Mouse (Mus musculus) heart, embryonic 11.5 days (tissue): ENCODE data around the gene Nwd1. TPM values are rescaled to one million over a fixed set of nuclear protein-coding genes. Genes with fewer than 3 reads are reported as not detected.

ENCODE experiments used
- ATAC-seq: fragments of 200-750 bp; cut with Nextera tagmentation; replicated peaks from 2 replicates; pipeline ENCODE4 v1.8.0; 2017; ENCODE audit warnings: moderate library complexity; ENCODE audit not compliant: insufficient number of reproducible peaks, low FRiP score, low TSS enrichment
- H3K27ac ChIP-seq: fragments of 300-500 bp; sonication (generic); 2 replicates; pipeline ENCODE4 v1.5.1; 2014; ENCODE audit warnings: mild to moderate bottlenecking, low read depth, low read length
- H3K27me3 ChIP-seq: fragments of 300-500 bp; sonication (generic); 2 replicates; pipeline ENCODE4 v1.6.1; 2014; ENCODE audit warnings: mild to moderate bottlenecking, low read length, mixed read lengths; ENCODE audit not compliant: control insufficient read depth, insufficient read depth
- H3K36me3 ChIP-seq: fragments of 300-500 bp; sonication (generic); 2 replicates; pipeline ENCODE4 v1.6.1; 2014; ENCODE audit warnings: mild to moderate bottlenecking, low read length, moderate library complexity, mixed read lengths; ENCODE audit not compliant: control insufficient read depth, insufficient read depth
- H3K4me1 ChIP-seq: fragments of 300-500 bp; sonication (generic); 2 replicates; pipeline ENCODE4 v1.6.1; 2014; ENCODE audit warnings: low read length; ENCODE audit not compliant: control insufficient read depth, insufficient read depth
- H3K4me2 ChIP-seq: fragments of 300-500 bp; sonication (generic); 2 replicates; pipeline ENCODE4 v1.6.1; 2014; ENCODE audit warnings: mild to moderate bottlenecking, moderate library complexity
- H3K4me3 ChIP-seq: fragments of 300-500 bp; sonication (generic); 2 replicates; pipeline ENCODE4 v1.5.1; 2014; ENCODE audit warnings: low read depth, low read length
- H3K9ac ChIP-seq: fragments of 300-500 bp; sonication (generic); 2 replicates; pipeline ENCODE4 v1.6.1; 2014; ENCODE audit warnings: mild to moderate bottlenecking, low read depth, low read length, moderate library complexity
- H3K9me3 ChIP-seq: fragments of 300-500 bp; sonication (generic); replicated peaks from 2 replicates; pipeline ENCODE4 v1.6.1; 2016; ENCODE audit warnings: low read length; ENCODE audit not compliant: control insufficient read depth
- WGBS: fragments of 180-500 bp; shearing (Covaris S2); extraction: QIAGEN DNeasy Blood & Tissue Kit; methylation state at CpG from one replicate; pipeline ENCODE4 v1.1.7; 2014; ENCODE audit not compliant: insufficient replicate concordance; 5-methylcytosine and 5-hydroxymethylcytosine counted together
- polyA plus RNA-seq: library from polyadenylated mRNA; unstranded; fragments of >200 nt; fragmentation: Nextera tagmentation; extraction: Ambion mirVana; gene quantifications from 2 replicates; pipeline ENCODE4 v1.2.1, GENCODE M21; 2014

Nwd1 gene
- polyA plus RNA-seq, 1 experiment from 2014 or later: 0.07 TPM

DNA sequence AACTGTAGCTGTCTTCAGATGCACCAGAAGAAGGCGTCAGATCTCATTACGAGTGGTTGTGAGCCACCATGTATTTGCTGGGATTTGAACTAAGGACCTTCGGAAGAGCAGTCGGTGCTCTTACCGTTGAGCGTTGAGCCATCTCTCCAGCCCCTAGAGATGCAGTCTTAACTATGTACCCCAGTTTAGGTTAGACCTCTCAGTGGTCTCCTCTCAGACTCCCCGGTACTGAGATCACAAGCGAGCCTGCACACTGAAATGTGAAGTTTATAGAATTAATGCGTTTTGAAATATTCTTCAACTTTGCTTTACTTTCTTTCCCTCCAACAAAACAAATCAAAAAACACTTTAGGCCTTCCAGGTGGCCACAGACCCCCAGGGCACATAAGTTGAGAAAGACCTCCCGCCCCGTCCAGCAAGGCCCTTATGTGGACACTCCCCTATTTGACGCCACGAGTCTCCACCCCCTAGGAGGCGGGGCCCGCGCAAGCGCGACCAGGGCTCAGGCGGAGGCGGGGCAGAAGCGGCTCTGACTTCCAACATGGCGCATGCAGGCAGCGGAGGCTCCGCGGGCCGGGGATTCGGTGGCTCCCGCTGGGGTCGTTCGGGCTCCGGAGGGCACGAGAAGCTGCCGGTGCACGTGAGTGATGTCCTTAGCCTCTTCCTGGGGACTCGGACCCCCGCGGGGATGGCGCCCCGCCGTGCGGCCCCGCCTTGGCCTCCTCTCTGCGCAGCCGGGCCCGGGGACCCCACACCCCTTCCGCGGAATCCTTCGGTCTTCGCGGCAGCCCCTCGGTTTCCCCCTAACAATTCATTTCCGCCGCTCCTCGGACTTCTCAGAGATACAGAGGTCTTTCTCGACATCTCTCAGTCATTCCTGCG, 76.5 kb downstream of the Nwd1 start, which contains the start of gene Sin3b:
Sin3b (plus strand) TSS at position 517 of the 882 bp plus-strand sequence.
- WGBS: 13% methylated on average over 56 of the region's 56 CpGs

GRCm38 (mm10) chr8:72723651-72724001, 77.1 kb downstream of the Nwd1 start:
- H3K36me3 ChIP-seq: peaks cover 23% of the 10 kb centered on the region
- H3K27me3 ChIP-seq: no peaks in the 10 kb centered on the region
- H3K4me2 ChIP-seq: peak overlapping the region; percentile 96
- peak overlapping the region; percentile 97 for H3K4me3 ChIP-seq
- WGBS: under 1% methylated on average over 30 of the region's 30 CpGs
- H3K4me1 ChIP-seq: peaks cover 5% of the 10 kb centered on the region; the same call in 1 of the 2 replicates
- no peaks in the 10 kb centered on the region for H3K9me3 ChIP-seq
- H3K27ac ChIP-seq: no peak overlapping the region
- H3K9ac ChIP-seq: peak overlapping the region; percentile 98
- ATAC-seq: no peak

More for the DNA sequence above, 76.5 kb downstream of the Nwd1 start, which contains the start of gene Sin3b:
- Histone ChIP-seq H3K27ac (no peak within 1 kb of the TSS), H3K9me3 (no peaks in the 10 kb centered on the region), H3K4me2 (peak within 1 kb of the TSS; percentile 96), H3K36me3 (peaks cover 20% of the 10 kb centered on the region), H3K4me1 (peaks cover 5% of the 10 kb centered on the region; the same call in 1 of the 2 replicates), H3K27me3 (no peaks in the 10 kb centered on the region), H3K9ac (peak within 1 kb of the TSS; percentile 98), H3K4me3 (peak within 1 kb of the TSS; percentile 97)
- peak; percentile 96 for ATAC-seq

DNA sequence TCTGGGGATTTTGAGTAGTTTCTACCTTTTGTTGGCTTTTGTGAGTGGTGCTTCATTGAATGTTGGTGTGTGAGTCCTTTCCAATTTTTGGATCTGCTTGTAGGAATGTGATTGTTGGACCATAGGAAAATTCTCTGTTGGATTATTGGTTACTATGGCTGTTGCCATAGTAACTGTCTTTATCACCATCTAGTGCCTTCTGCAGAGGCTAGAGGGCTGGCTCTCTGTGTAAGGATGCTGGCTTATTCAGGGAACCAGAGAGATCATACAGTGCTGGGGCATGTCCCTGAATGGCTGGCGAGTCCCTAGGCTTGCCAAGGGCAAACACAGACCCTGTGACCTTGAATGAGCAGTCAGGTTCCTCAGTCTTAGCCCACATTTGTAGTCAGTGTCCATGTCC, 82.1 kb downstream of the Nwd1 start:
- Histone ChIP-seq H3K27ac (no peak overlapping the region), H3K9me3 (no peaks in the 10 kb centered on the region), H3K4me2 (no peak overlapping the region), H3K4me1 (peaks cover 5% of the 10 kb centered on the region; the same call in 1 of the 2 replicates), H3K36me3 (peaks cover 62% of the 10 kb centered on the region), H3K9ac (no peak overlapping the region), H3K4me3 (no peak overlapping the region), H3K27me3 (no peaks in the 10 kb centered on the region)
- ATAC-seq: no peak
- WGBS: 90% methylated on average over 1 of the region's 1 CpGs

GRCm38 (mm10) chr8:72735001-72735400, 88.5 kb downstream of the Nwd1 start:
- no peaks in the 10 kb centered on the region for H3K27me3 ChIP-seq
- no peaks in the 10 kb centered on the region for H3K4me1 ChIP-seq
- no peak overlapping the region for H3K4me3 ChIP-seq
- no peak overlapping the region for H3K9ac ChIP-seq
- H3K9me3 ChIP-seq: no peaks in the 10 kb centered on the region
- peak; percentile 16; the same call in 1 of the 2 replicates for ATAC-seq
- H3K4me2 ChIP-seq: no peak overlapping the region
- H3K36me3 ChIP-seq: peaks cover 54% of the 10 kb centered on the region
- WGBS: 69% methylated on average over 5 of the region's 5 CpGs
- H3K27ac ChIP-seq: 0 out of 2 replicates have a peak overlapping the region, but pooled peaks have one; percentile 22

DNA sequence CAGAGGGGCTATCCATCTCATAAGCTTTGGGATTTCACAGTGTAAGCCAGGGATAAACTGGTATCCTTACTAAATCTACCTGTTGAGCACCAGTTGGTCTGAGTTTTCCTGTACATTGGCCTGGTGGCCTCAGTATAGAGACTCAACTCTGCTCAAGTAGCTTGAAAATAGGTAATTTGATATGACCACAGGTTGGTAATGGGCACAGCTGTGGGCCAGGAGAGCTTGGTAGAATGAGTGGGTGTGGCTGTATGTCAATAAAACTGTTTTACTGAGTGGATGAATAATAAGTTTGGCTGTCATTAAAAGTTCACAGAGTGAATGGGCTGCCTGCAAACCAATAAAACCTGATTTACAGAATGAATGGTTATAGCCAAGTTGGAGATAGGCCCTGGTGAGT, 90.4 kb downstream of the Nwd1 start:
- H3K4me3 ChIP-seq: no peak overlapping the region
- no peak overlapping the region for H3K4me2 ChIP-seq
- ATAC-seq: no peak
- H3K27ac ChIP-seq: no peak overlapping the region
- peaks cover 40% of the 10 kb centered on the region for H3K36me3 ChIP-seq
- H3K27me3 ChIP-seq: no peaks in the 10 kb centered on the region
- no peak overlapping the region for H3K9ac ChIP-seq
- H3K9me3 ChIP-seq: no peaks in the 10 kb centered on the region
- no peaks in the 10 kb centered on the region for H3K4me1 ChIP-seq

GRCm38 (mm10) chr8:72746061-72746460, 99.5 kb downstream of the Nwd1 start:
- Histone ChIP-seq H3K4me1 (no peaks in the 10 kb centered on the region), H3K9me3 (no peaks in the 10 kb centered on the region), H3K9ac (no peak overlapping the region), H3K27ac (no peak overlapping the region), H3K27me3 (no peaks in the 10 kb centered on the region), H3K36me3 (peaks cover 52% of the 10 kb centered on the region), H3K4me3 (no peak overlapping the region), H3K4me2 (no peak overlapping the region)
- 46% methylated on average over 5 of the region's 5 CpGs for WGBS
- no peak; the same call in 1 of the 2 replicates for ATAC-seq

DNA sequence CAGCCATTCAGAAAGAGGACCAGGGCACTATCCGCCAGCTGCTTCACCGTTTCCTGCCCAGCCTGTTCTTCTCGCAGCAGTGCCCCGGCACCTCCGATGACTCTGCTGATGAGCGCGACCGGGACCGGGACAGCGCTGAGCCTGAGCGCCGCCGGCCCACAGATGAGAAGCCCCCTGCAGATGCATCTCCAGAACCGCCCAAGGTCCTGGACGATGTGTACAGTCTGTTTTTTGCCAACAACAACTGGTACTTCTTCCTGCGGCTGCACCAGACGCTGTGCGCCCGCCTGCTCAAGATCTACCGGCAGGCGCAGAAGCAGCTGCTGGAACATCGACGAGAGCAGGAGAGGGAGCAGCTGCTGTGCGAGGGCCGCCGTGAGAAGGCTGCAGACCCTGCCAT, 103.3 kb downstream of the Nwd1 start:
- no peaks in the 10 kb centered on the region for H3K27me3 ChIP-seq
- peaks cover 52% of the 10 kb centered on the region for H3K36me3 ChIP-seq
- H3K27ac ChIP-seq: no peak overlapping the region

DNA sequence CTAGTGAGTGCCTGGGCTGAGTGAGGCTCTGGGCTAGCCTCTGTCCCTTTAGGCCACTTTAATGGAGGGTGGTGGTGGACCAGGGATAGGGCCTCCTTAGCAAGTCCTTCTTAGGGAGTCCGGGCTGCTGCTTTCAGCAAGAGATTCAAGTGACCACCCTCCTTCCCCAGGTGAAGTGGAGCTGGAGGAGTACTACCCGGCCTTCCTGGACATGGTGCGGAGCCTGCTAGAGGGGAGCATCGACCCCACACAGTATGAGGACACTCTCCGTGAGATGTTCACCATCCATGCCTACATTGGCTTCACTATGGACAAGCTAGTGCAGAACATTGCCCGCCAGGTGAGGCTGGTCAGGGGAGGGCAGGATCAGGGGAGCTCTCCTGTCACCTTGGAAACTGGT, 103.8 kb downstream of the Nwd1 start:
- Histone ChIP-seq H3K9me3 (no peaks in the 10 kb centered on the region), H3K27ac (no peak overlapping the region), H3K36me3 (peaks cover 51% of the 10 kb centered on the region), H3K27me3 (no peaks in the 10 kb centered on the region), H3K9ac (no peak overlapping the region), H3K4me2 (no peak overlapping the region), H3K4me1 (no peaks in the 10 kb centered on the region), H3K4me3 (no peak overlapping the region)
- no peak for ATAC-seq
- 96% methylated on average over 6 of the region's 6 CpGs for WGBS

More for the DNA sequence above, 103.3 kb downstream of the Nwd1 start:
- Histone ChIP-seq H3K4me3 (no peak overlapping the region), H3K9ac (no peak overlapping the region), H3K4me2 (no peak overlapping the region), H3K4me1 (no peaks in the 10 kb centered on the region), H3K9me3 (no peaks in the 10 kb centered on the region)
- no peak for ATAC-seq
- WGBS: 89% methylated on average over 26 of the region's 26 CpGs
